Mouse (Mus musculus): ENCODE results near the gene Tcam1.

- peak; percentile 59 for TF ChIP-seq CTCF (IDR thresholded peaks at IDR 0.05; ENCODE audit: insufficient read depth, low read depth, low read length)
- TF ChIP-seq POLR2A (IDR thresholded peaks at IDR 0.05; ENCODE audit: insufficient read depth, low read depth, low read length): no peak
Measured at GRCm38 (mm10) chr11:106276454-106276853, at the start of gene Tcam1.

Measured in olfactory bulb, adult 2 months (tissue).